Mouse (Mus musculus): Measurements from ENCODE around the gene Plin2.
"Not testable (repeated sequence)": the region's sequence is repeated elsewhere in the genome, so short reads cannot be mapped to it uniquely, and the experiment has no call there.

The Plin2 gene

GRCm38 (mm10) chr4:86683280-86683679, 13.4 kb upstream of the Plin2 start:
- DNase-seq (ENCODE audit: low spot score in 2 of 2) = no peak

DNA sequence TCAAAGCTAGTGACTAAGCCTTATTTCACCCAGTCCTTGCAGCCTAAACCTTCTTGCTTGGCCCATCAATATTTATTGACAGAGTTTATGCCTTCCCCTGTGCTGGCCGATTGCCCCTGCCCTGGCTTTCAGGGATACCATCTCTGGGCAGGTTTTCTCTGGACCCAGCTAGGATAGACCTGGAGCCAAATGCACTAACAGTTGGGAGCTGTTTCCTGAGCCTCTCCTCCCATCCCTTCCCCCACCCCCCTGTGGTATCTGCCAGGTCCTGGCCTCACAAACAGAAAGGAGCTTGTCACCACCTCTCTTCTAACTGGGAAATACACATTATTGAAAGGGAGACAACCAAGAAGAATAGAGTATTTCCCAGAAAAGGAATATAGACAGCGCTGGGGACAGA, 12.0 kb upstream of the Plin2 start:
- no peak for DNase-seq (ENCODE audit: low spot score in 2 of 2)

DNA sequence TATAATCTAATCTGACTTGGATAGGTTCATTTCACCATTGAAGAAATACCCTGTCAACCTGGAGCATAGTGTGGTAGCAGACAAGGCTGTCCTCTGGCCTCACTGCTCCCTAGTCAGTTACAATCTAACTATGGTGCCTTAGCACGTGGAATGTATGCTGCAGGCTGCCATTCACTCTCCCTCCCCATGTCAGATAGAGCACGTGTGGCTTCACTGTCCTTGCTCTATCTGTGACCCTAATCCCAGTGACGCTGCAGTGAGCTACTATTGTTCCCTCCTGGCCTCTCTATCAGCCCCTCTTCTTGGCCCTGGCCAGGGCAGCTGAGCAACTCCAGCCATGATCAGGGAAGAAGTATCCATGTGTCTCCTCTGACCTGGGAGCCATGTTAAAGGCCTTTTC, 11.6 kb upstream of the Plin2 start:
- no peak for DNase-seq (ENCODE audit: low spot score in 2 of 2)

DNA sequence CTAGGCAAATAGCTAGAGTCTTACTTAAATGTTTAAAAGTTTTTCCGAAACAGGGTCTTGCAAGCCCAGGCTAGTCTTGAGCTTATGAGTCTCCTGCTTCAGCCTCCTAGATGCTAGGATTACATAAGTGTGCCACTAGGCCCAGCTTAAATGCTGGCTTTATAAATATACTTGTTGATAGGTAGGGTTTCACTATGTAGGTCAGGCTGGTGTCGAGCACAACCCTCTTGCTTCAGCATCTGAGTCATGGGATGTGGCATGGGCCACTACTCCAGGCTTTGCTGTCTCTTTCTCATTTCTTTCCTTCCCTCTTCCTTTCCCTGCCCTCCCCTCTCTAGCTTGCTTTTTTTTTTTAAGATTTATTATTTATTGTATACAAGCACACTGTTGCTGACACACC, 9.8 kb upstream of the Plin2 start:
- no peak for DNase-seq (ENCODE audit: low spot score in 2 of 2)

DNA sequence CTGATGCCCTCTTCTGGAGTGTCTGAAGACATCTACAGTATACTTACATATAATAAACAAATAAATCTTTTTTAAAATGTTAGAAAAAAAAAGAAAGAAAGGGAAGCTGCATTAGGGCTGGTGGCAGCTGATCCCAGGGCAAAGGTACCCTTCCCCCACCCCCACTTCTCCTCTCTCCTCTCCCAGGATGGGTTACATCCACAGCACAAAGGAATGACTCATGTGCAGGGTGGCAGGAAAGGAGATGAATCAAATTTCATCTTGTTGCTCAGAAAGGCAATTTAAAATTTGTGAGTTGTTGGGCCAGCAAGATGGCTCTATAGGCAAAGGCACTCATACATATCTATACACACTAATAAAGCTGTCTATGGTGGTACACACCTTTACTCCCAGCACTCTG, 6.9 kb upstream of the Plin2 start:
- no peak for DNase-seq (ENCODE audit: low spot score in 2 of 2)

- not testable (repeated sequence) for DNase-seq (ENCODE audit: low spot score in 2 of 2)
Measured at GRCm38 (mm10) chr4:86674739-86675138, 4.9 kb upstream of the Plin2 start.

- DNase-seq (ENCODE audit: low spot score in 2 of 2) = not testable (repeated sequence)
Measured at GRCm38 (mm10) chr4:86674150-86674549, 4.3 kb upstream of the Plin2 start.

DNA sequence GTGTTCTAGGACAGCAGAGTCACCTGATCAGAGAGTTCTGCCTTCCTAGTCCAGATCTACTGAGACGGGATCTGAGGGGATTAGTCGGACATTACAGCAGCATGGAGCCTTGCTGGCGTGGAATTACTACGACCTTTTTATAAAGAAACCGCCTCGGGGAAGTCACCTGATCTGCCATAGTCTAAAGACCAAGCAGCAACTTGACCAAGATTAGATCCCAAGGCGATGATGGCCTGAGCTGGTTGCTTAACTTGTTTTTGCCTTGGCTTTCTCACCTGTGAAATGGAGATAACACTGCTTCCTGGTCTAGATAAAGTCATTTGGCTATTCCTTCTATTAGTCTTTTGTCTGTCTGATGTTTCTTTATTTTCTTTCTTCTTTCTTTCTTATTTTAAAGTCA, 2.6 kb upstream of the Plin2 start:
- no peak for DNase-seq (ENCODE audit: low spot score in 2 of 2)

- DNase-seq (ENCODE audit: low spot score in 2 of 2) = no peak
Measured at GRCm38 (mm10) chr4:86671803-86672202, 1.9 kb upstream of the Plin2 start.

DNA sequence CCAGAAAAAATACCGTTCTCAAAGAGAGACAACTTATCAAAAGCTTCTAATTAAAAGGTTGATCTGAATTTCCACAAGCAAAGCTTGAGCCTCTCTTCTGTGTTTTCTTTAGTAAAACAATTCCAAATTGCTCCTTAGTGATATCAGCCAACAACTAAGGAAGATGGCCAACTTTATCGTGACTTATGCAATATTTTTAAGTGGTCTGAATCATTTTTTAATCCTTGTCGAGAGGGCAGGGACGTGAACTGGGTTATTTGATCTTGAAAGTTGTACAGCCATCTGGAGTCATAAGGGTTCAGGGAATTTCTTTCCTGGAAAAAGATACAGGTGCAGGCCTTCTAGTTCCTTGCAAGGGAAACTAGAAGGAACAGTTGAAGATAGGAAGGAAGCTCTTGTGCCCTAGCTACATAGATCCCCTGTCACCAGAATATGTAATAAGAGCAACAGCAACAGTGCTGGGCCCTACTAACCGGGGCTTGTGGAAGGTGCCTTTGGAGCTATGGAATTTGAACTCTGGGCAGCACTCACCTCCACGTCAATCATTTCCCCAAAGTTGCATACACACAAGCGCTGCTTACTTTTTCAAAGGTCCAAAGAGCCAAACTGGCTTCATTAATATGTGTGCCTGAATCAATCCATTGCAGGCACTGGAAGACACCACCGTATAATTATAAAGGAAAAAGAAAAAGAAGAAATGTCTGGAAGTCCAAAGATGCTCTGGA, 884 bp upstream of the Plin2 start:
- DNase-seq (ENCODE audit: low spot score in 2 of 2) = no peak

DNA sequence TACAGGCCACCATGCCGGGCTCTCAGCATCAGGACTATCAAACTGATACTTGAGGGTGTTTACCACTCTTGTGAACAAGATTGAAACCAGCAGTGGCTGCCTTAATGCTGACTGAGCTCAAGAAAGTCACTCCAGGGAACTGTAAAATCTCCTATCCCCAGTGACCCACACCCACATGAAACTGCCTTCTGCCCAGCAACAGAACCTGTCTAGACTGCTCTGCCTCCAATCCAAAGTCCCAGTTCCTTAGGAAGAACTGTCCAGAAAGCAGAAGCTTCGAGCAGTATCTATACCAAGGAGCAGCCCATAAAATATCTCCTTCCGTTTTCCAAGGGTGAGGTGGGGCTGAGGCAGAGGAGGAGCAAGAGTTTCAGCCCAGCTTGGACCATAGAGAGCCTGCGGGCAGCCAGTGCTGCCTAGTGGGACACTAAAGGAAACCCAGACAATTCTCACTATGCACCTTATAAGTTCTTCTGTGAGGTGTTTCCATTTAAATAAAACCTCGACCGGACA, 563 bp downstream of the Plin2 start:
- not testable (repeated sequence) for DNase-seq (ENCODE audit: low spot score in 2 of 2)

GRCm38 (mm10) chr4:86668290-86669000, 1.4 kb downstream of the Plin2 start:
- DNase-seq (ENCODE audit: low spot score in 2 of 2) = no peak

- DNase-seq (ENCODE audit: low spot score in 2 of 2) = no peak
Measured at GRCm38 (mm10) chr4:86665596-86665995, 4.3 kb downstream of the Plin2 start.

- no peak for DNase-seq (ENCODE audit: low spot score in 2 of 2)
Measured at GRCm38 (mm10) chr4:86663919-86664318, 5.9 kb downstream of the Plin2 start.

DNA sequence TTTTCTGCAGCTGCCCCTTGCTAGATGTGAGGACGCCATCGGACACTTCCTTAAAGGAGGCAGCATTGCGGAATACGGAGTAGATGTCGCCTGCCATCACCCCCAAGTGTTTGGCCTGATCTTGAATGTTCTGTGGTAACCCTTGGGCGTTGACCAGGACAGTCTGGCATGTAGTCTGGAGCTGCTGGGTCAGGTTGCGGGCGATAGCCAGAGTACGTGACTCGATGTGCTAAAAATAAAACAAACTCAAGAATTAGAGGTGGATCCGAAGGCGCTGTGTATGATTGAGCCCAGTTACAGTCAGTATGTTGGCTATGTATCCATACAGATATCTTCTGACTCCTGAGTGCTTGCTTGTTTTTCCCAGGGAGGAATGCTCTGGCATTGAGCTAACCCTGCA, 12.7 kb downstream of the Plin2 start:
- DNase-seq (ENCODE audit: low spot score in 2 of 2) = no peak

- DNase-seq (ENCODE audit: low spot score in 2 of 2) = not testable (repeated sequence)
Measured at GRCm38 (mm10) chr4:86656410-86656809, 13.4 kb downstream of the Plin2 start.

- DNase-seq (ENCODE audit: low spot score in 2 of 2) = no peak
Measured at GRCm38 (mm10) chr4:86651686-86652384, 18.0 kb downstream of the Plin2 start.

GRCm38 (mm10) chr4:86648394-86648793, 21.5 kb downstream of the Plin2 start:
- not testable (repeated sequence) for DNase-seq (ENCODE audit: low spot score in 2 of 2)

DNA sequence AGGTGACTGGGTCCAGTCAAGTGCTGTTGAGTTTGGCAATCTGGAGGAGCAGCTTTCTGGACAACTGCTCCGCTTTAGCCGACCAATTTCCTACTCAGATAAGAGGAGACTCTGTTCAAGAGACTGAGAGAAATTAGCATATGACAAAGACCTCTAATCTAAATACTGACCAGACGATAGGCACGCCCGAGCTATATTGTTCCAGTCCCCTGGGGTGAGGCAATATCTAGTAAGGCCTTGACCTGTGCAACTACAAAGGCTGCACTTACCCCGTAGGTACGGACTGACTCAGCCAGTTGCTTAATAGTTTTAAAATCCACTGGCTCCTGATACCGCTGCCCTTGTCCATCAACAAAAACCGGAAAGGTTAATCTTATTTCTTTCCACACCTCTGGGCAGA, 32.3 kb downstream of the Plin2 start:
- not testable (repeated sequence) for DNase-seq (ENCODE audit: low spot score in 2 of 2)

DNA sequence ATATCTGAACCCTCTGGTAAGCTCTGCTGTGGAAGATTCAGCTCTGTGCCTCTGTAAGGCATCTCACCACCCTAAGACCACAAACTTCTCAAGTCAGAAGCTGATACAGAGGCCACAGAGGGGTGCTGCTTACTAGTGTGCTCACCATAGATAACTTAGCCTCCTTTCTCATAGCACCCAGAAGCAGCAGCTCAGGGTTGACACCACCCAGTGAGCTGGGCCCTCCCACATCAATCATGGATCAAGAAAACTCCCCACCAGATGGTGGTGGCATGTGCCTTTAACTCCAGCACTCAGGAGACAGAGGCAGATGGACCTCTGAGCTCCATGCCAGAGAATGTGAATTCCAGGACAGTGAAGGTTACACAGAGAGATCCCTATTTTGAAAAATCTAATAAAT, 35.0 kb downstream of the Plin2 start:
- DNase-seq (ENCODE audit: low spot score in 2 of 2) = not testable (repeated sequence)

DNA sequence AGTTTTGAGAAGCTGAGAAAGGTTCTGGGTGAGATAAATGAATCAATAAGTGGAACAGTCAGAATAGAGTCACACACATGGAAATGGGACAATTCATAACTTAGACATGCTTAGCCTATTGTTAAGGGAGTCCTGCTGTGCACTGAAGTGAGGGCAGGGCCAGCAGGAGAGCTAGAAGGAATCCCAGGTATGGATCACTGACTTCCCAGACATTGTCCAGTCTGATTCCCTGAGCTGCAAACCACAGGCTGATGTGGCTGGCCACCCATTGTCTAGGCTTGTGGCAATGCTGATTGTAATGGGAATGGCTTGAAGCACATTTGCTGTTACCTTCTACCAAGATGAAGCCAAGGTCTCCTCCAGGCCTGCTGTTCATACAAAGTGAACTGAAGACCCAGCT, 35.5 kb downstream of the Plin2 start:
- DNase-seq (ENCODE audit: low spot score in 2 of 2) = not testable (repeated sequence)

- not testable (repeated sequence) for DNase-seq (ENCODE audit: low spot score in 2 of 2)
Measured at GRCm38 (mm10) chr4:86632556-86632955, 37.3 kb downstream of the Plin2 start.

All from frontal cortex, postnatal 10 days (tissue).